Mouse (Mus musculus): Measurements from ENCODE around the gene Nlrp10.

Nlrp10 gene

DNA sequence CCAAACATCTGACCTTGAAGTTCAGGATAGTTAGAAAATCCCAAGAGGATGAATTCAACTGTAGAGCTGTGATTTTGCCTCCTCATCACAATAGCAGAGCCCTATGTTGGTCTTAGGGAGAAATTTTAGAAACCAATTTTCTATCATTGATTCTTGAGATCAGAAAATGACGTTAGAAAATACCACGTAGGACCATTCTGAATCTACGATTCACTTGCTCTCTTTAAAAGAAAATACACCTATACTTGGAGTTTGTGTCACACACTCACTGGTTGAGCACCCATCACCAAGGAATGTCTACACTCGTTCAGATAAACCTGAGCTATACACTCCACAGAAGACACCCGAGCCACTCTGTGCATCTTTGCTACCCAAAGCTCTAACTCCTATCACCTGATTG lies 35.7 kb downstream of the Nlrp10 start, which contains the start of gene Olfr519:
Olfr519 (minus strand) TSS at position 101 of the 400 bp plus-strand sequence.
- no peak for DNase-seq (ENCODE audit: extremely low spot score)

DNA sequence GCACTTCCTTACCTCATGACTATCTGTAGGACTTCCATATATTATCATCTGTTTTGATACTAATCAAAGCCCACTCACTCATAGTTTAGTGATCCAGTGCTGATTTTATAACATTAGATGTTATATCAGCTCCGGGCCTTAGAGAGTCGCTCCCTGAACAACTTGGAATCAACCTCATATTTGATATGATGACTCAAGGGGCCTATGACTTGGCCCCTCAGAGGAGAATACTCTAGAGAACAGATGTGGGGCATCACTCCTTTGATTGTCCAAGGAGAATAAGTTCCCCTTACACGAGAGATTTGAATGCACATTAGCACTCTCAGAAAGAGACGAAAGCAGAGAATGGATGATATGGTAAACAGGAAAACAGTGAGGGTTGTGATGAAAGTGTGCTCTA lies 45.1 kb downstream of the Nlrp10 start, which contains the start of gene Olfr518:
Olfr518 (minus strand) TSS at position 101 of the 400 bp plus-strand sequence.
- no peak for DNase-seq (ENCODE audit: extremely low spot score)

DNA sequence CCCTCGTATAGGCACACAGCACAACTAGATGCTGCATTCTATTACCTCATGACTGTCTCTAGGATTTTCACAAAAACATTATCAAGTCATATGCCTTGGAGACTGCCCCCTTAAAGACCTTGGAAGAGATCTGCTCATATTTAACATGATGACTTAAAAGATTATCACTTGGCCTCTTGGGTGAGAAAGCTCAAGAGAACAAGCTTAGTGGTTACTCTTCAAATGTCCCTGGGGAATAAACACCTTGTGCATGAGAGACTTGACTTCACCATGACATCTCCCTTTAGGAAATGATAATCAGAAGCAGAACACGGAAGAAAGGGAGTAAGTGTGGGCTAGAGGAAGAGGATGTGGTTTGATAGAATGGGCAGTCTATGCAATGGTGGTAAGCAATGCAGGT lies 57.7 kb downstream of the Nlrp10 start, which contains the start of gene Olfr517:
Olfr517 (minus strand) TSS at position 101 of the 400 bp plus-strand sequence.
- no peak for DNase-seq (ENCODE audit: extremely low spot score)
